Mouse (Mus musculus): Measurements from ENCODE around the gene Slc25a33.
A peak's percentile ranks its signal among the peaks of the same experiment; 100 is the strongest.

GRCm38 (mm10) chr4:149698197-149698821, 75.8 kb downstream of the Slc25a33 start:
- TF ChIP-seq POLR2A (IDR thresholded peaks at IDR 0.05; ENCODE audit: extremely low read depth, insufficient read depth, low read length) (no peak), CTCF (IDR thresholded peaks at IDR 0.05; ENCODE audit: low read depth, low read length) (peak; percentile 79)
